8 mouse cellular contexts compared by ENCODE assay signal in the genomic region with DNA sequence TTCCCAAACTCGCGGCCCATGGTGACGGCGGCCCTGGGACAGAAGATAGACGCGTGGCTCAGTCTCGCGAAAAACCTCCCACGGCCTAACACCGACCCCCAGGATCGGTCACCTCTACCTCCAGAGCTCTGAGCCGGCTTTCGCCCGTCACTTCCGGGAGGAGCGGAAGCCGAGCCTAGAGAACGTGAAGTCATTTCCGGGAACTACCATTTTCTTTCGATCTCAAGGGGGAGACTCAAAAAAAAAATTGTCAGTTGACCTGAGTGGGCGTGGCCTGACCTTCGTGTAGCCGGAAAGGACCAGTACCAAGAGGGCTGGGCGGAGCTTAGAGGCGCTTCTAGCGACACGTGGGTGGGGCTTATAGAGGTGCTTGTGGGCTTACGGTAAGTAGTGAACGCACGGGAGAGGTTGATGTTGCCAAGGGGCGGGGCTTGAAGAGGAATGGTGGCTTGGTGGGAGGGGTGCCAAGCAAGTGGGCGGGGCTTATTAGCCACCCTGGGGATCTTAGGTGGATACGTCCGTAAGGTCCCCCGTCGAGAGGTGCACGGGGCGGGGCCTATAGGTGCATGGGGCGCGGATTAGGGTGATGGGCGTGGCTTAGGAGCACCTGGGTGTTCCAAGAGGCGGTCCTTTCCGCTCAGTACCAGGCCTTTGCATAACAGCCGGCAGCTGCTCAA. TPM values are rescaled to one million over a fixed set of nuclear protein-coding genes. Genes with fewer than 3 reads are reported as not detected.
DNase-seq lines count a peak whose midpoint lies in the region; ATAC-seq lines count a peak whose summit lies in the region.

A gene (minus strand): TSS at position 162 of the 677 bp plus-strand sequence.
A gene (plus strand): TSS at position 354 of the 677 bp plus-strand sequence.

- H3K4me1 ChIP-seq in hindbrain, embryonic 14.5 days (replicated peaks; ENCODE audit: control insufficient read depth, insufficient read depth, low read length) = peaks cover 13% of the 10 kb centered on the region

- peak; percentile 100 for DNase-seq in R1 (ENCODE audit: low read depth, low spot score)
- DNase-seq in cerebellum, postnatal 25 days = peak; percentile 99 to 100
- DNase-seq in frontal cortex, postnatal 25 days (ENCODE audit: low spot score in 2 of 2) = peak; percentile 99
- peak; percentile 100 for DNase-seq in hindbrain, embryonic 14.5 days (ENCODE audit: low spot score)
- DNase-seq in layer of hippocampus, postnatal 36 days = peak; percentile 98
- DNase-seq in lung, postnatal 36 days = peak; percentile 100
- DNase-seq in retina, postnatal 1 day = peak; percentile 100
- peak; percentile 98 for DNase-seq in urinary bladder, adult 18-20 months (ENCODE audit: low spot score in 2 of 2)

- peaks cover 14% of the 10 kb centered on the region for H3K36me3 ChIP-seq in hindbrain, embryonic 14.5 days (replicated peaks; ENCODE audit: control insufficient read depth, insufficient read depth)

- WGBS in hindbrain, embryonic 14.5 days = under 1% methylated on average over 44 of the region's 44 CpGs

- ATAC-seq in hindbrain, embryonic 14.5 days (ENCODE audit: low FRiP score) = peak; percentile 96

- H3K4me3 ChIP-seq in hindbrain, embryonic 14.5 days (replicated peaks; ENCODE audit: low read length) = peak within 1 kb of the TSS; percentile 66

- H3K4me2 ChIP-seq in hindbrain, embryonic 14.5 days (replicated peaks) = peak within 1 kb of the TSS; percentile 73

- peak within 1 kb of the TSS; percentile 88 for H3K9ac ChIP-seq in hindbrain, embryonic 14.5 days

- no peaks in the 10 kb centered on the region for H3K9me3 ChIP-seq in hindbrain, embryonic 14.5 days (ENCODE audit: control insufficient read depth, low read length)

- peak within 1 kb of the TSS; percentile 85 for H3K27ac ChIP-seq in hindbrain, embryonic 14.5 days

- H3K27me3 ChIP-seq in hindbrain, embryonic 14.5 days (ENCODE audit: control insufficient read depth, insufficient read depth, low read length) = no peaks in the 10 kb centered on the region

RNA-seq across cellular contexts. Expression of the first gene that starts in this region (rescaled TPM):
- polyA plus RNA-seq in hindbrain, embryonic 14.5 days (2014; fragmentation: Nextera tagmentation; extraction: Ambion mirVana) = 751 and 866 TPM in 2 replicates
- total RNA-seq in layer of hippocampus, postnatal 36 days (2021) = 100 to 1,000 TPM; 411 to 419 TPM

RNA-seq across cellular contexts. Expression of the second gene that starts in this region (rescaled TPM):
- polyA plus RNA-seq in hindbrain, embryonic 14.5 days (2014; fragmentation: Nextera tagmentation; extraction: Ambion mirVana) = 3.1 and 3.2 TPM in 2 replicates
- total RNA-seq in layer of hippocampus, postnatal 36 days (2021) = 1 to 10 TPM in 1 of 2 experiments, under 1 TPM in 1; 1.00 to 1.0 TPM

Comparison
In these comparisons a context has a peak if more than half of its experiments do, and no peak if none do; other contexts are left out.
1. Peak in every context shown above with its lines: DNase-seq, ATAC-seq, H3K4me3 ChIP-seq and H3K27ac ChIP-seq.